Mouse (Mus musculus) CH12.LX (cell line): Measurements from ENCODE around the gene Pkn2. TPM values are rescaled to one million over a fixed set of nuclear protein-coding genes. Genes with fewer than 3 reads are reported as not detected.

Experiments used
- DNase-seq: peaks from one replicate; pipeline ENCODE4 v3.0.0-alpha.2; 2013; ENCODE audit errors: extremely low read depth
- H3K27ac ChIP-seq: 2 replicates; pipeline ENCODE4 v1.5.1; 2012; ENCODE audit warnings: low read depth, mild to moderate bottlenecking, control low read depth, moderate library complexity; ENCODE audit not compliant: insufficient read depth
- H3K27me3 ChIP-seq: replicated peaks from 2 replicates; pipeline ENCODE3; 2012; ENCODE audit warnings: inconsistent platforms
- H3K36me3 ChIP-seq, 2 experiments: replicated peaks in 1 of 2; 2 replicates each; pipeline versions ENCODE3 to v1.6.1; 2012; ENCODE audit warnings: inconsistent platforms in 1 of 2, low read length in 1 of 2, mild to moderate bottlenecking in 1 of 2, mixed read lengths in 1 of 2, moderate library complexity in 1 of 2; ENCODE audit not compliant: control insufficient read depth in 1 of 2, insufficient read depth in 1 of 2
- H3K4me1 ChIP-seq, 2 experiments: 2 replicates each; pipeline ENCODE4 v1.6.1; 2012; ENCODE audit warnings: inconsistent platforms in 1 of 2, moderate library complexity in 1 of 2; ENCODE audit not compliant: insufficient read depth in 2 of 2, control insufficient read depth in 1 of 2
- H3K4me2 ChIP-seq: 2 replicates; pipeline ENCODE4 v1.6.1; 2012; ENCODE audit warnings: low read depth, mild to moderate bottlenecking, control low read depth; ENCODE audit not compliant: poor library complexity, insufficient read depth, severe bottlenecking
- H3K4me3 ChIP-seq, 3 experiments: fragments of 150-350 bp in 1 of 3; sonication (generic) in 1 of 3; replicated peaks in 1 of 3; 2 replicates each; pipeline versions ENCODE3 to v1.5.1; 2011 to 2012; ENCODE audit warnings: low read depth in 2 of 3, low read length in 2 of 3, mild to moderate bottlenecking in 2 of 3, moderate library complexity in 2 of 3, control low read depth in 1 of 3, improper control_type of control experiment in 1 of 3, inconsistent platforms in 1 of 3, mixed read lengths in 1 of 3; ENCODE audit not compliant: poor library complexity in 1 of 3
- H3K79me2 ChIP-seq: replicated peaks from 2 replicates; pipeline ENCODE4 v1.6.1; 2012; ENCODE audit warnings: mild to moderate bottlenecking, moderate library complexity; ENCODE audit not compliant: control insufficient read depth, poor library complexity, insufficient read depth, severe bottlenecking; ENCODE audit errors: extremely low read depth
- H3K9ac ChIP-seq: 2 replicates; pipeline ENCODE4 v1.6.1; 2012; ENCODE audit warnings: low read depth, mild to moderate bottlenecking, control low read depth, moderate library complexity; ENCODE audit not compliant: insufficient read depth
- H3K9me3 ChIP-seq: replicated peaks from 2 replicates; pipeline ENCODE3; 2012; ENCODE audit warnings: low read length, inconsistent platforms, mixed read lengths
- BHLHE40 ChIP-seq: IDR thresholded peaks from 2 replicates; pipeline ENCODE4 v1.6.1; 2011; ENCODE audit warnings: mild to moderate bottlenecking, low read depth, low read length, improper control_type of control experiment
- CHD1 ChIP-seq: IDR thresholded peaks from 2 replicates; pipeline ENCODE4 v1.6.1; 2012; ENCODE audit warnings: low read depth, low read length, improper control_type of control experiment, inconsistent platforms
- CTCF ChIP-seq, 2 experiments: IDR thresholded peaks in 1 of 2; conservative IDR thresholded peaks in 1 of 2; 2 replicates each; pipeline ENCODE4 v1.5.1; 2011 to 2012; ENCODE audit warnings: low read depth in 2 of 2, low read length in 2 of 2, improper control_type of control experiment in 1 of 2, inconsistent platforms in 1 of 2, mild to moderate bottlenecking in 1 of 2, moderate library complexity in 1 of 2
- HCFC1 ChIP-seq: IDR thresholded peaks from 2 replicates; pipeline ENCODE4 v1.6.1; 2012; ENCODE audit warnings: low read depth, mild to moderate bottlenecking, inconsistent platforms, low read length, improper control_type of control experiment
- IRF4 ChIP-seq: IDR thresholded peaks from 2 replicates; pipeline ENCODE4 v1.6.1; 2014; ENCODE audit warnings: low read depth, mild to moderate bottlenecking, inconsistent platforms, low read length, improper control_type of control experiment
- JUN ChIP-seq: IDR thresholded peaks from 2 replicates; pipeline ENCODE4 v1.6.1; 2011; ENCODE audit warnings: low read depth, mild to moderate bottlenecking, low read length, improper control_type of control experiment, moderate library complexity; ENCODE audit not compliant: insufficient read depth
- MXI1 ChIP-seq: IDR thresholded peaks from 2 replicates; pipeline ENCODE4 v1.6.1; 2011; ENCODE audit warnings: mild to moderate bottlenecking, low read depth, low read length, improper control_type of control experiment
- RAD21 ChIP-seq: IDR thresholded peaks from 2 replicates; pipeline ENCODE4 v1.6.1; 2011; ENCODE audit warnings: low read depth, mild to moderate bottlenecking, low read length, improper control_type of control experiment, moderate library complexity
- RCOR1 ChIP-seq: conservative IDR thresholded peaks from 2 replicates; pipeline ENCODE4 v1.6.1; 2012; ENCODE audit warnings: low read depth, mild to moderate bottlenecking, inconsistent platforms, low read length, improper control_type of control experiment
- TBP ChIP-seq: conservative IDR thresholded peaks from 2 replicates; pipeline ENCODE4 v1.6.1; 2011; ENCODE audit warnings: low read depth, low read length, improper control_type of control experiment
- TCF12 ChIP-seq: IDR thresholded peaks from 2 replicates; pipeline ENCODE4 v1.6.1; 2014; ENCODE audit warnings: low read depth, mild to moderate bottlenecking, inconsistent platforms, low read length, improper control_type of control experiment
- USF1 ChIP-seq: IDR thresholded peaks from 2 replicates; pipeline ENCODE4 v1.6.1; 2014; ENCODE audit warnings: low read depth, mild to moderate bottlenecking, inconsistent platforms, low read length, improper control_type of control experiment
- ZC3H11A ChIP-seq: IDR thresholded peaks from 2 replicates; pipeline ENCODE4 v1.6.1; 2012; ENCODE audit warnings: low read depth, mild to moderate bottlenecking, inconsistent platforms, low read length, improper control_type of control experiment
- ZNF384 ChIP-seq: IDR thresholded peaks from 2 replicates; pipeline ENCODE4 v1.6.1; 2012; ENCODE audit warnings: low read depth, low read length, improper control_type of control experiment, inconsistent platforms
- dilution Hi-C: fragments of 300-500 bp; cut with MboI; formaldehyde crosslinking; loops from 2 replicates; pipeline ENCODE4 v1.14.3; 2020; ENCODE audit warnings: low sequenced_read_pairs; ENCODE audit not compliant: extremely low pct_unique_long_range_greater_than_20kb, extremely low pct_ligation_motif_present
- in situ Hi-C: fragments of 300-500 bp; cut with MboI; formaldehyde crosslinking; loops from 3 replicates; pipeline ENCODE4 v1.14.3; 2019; ENCODE audit warnings: low sequenced_read_pairs, low pct_ligation_motif_present, low pct_unique_long_range_greater_than_20kb, mixed read lengths
- polyA plus RNA-seq: library from polyadenylated mRNA; unstranded; fragments of >175 nt; gene quantifications from 2 replicates; pipeline ENCODE4 v1.2.1, GENCODE M21; 2012; ENCODE audit warnings: low read depth; ENCODE audit not compliant: insufficient read length
- total RNA-seq, 2 experiments: library from RNA; depleted of rRNA; stranded (reverse); fragments of 300-350 nt in 1 of 2; fragments of >200 nt in 1 of 2; gene quantifications; 2 replicates each; pipeline ENCODE4 v1.2.3; 2012 to 2014

Gene Pkn2
- total and polyA plus RNA-seq, 3 experiments = 39.5 to 54.3 (median 49.2) TPM

DNA sequence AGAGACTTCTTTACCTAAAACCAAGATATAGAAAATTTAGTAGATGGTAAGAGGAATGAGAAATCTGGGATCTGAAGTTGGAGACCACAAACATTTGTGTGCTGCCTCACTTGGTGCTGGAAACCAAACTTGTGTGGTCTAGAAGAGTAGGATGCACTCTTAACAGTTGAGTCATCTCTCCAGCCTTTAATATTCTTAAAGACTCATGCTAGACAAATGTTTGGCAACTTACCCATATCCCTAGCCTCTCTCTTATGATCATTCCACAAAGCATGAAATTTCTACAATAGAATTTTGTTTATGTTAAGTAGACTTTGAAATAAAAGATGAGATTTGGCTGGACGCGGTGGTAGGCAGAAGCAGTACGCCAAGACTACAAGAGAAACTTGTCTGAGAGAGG, 64.3 kb downstream of the Pkn2 start:
- Histone ChIP-seq H3K27me3 (no peaks in the 10 kb centered on the region), H3K36me3 (peaks cover 15 to 68% of the 10 kb centered on the region in 2 experiments), H3K79me2 (no peaks in the 10 kb centered on the region), H3K4me2 (no peak overlapping the region), H3K4me1 (no peaks in the 10 kb centered on the region), H3K4me3 (no peak overlapping the region), H3K9ac (no peak overlapping the region), H3K27ac (no peak overlapping the region), H3K9me3 (no peaks in the 10 kb centered on the region)
- dilution Hi-C loops (no loop called here), in situ Hi-C loops (no loop called here)
- no peak for DNase-seq
- no peak for TF ChIP-seq USF1
- no peak for TF ChIP-seq BHLHE40
- TF ChIP-seq RAD21 = no peak
- TF ChIP-seq ZC3H11A = no peak
- no peak for TF ChIP-seq CHD1
- TF ChIP-seq CTCF (conservative IDR thresholded peaks at IDR 0.05 in 1 of 2, IDR thresholded peaks at IDR 0.05 in 1 of 2; ENCODE audit: low read depth in 2 of 2, low read length in 2 of 2) = no peak
- no peak for TF ChIP-seq RCOR1
- no peak for TF ChIP-seq MXI1
- TF ChIP-seq TBP = no peak

DNA sequence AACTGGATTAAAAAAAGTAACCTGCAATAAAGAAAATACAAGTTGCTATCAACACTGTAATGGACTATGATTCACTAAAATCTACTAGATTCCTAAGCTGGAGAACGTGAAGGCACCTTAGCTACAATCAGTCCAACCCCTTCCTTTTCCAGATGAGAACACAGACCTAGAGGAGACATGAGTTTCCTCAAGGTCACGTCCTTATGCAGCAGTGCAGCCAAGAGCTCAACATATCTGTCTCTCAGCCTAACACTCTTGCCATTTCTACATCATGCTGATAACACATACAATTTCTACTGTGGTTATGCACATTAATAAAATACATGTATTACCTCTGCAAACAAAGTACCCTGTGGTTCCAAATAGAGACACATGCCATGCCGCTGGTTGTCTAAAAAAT, 70.2 kb downstream of the Pkn2 start:
- no peak overlapping the region for H3K27ac ChIP-seq
- no peaks in the 10 kb centered on the region for H3K9me3 ChIP-seq
- in situ Hi-C loops = no loop called here
- H3K27me3 ChIP-seq = no peaks in the 10 kb centered on the region
- H3K4me2 ChIP-seq = no peak overlapping the region
- dilution Hi-C loops = no loop called here
- no peak for DNase-seq
- TF ChIP-seq HCFC1 = no peak
- TF ChIP-seq, all 38 proteins: peak for 0
- Histone ChIP-seq H3K9ac (no peak overlapping the region), H3K36me3 (peaks cover 26 to 75% of the 10 kb centered on the region in 2 experiments), H3K79me2 (no peaks in the 10 kb centered on the region), H3K4me3 (no peak overlapping the region), H3K4me1 (no peaks in the 10 kb centered on the region)

DNA sequence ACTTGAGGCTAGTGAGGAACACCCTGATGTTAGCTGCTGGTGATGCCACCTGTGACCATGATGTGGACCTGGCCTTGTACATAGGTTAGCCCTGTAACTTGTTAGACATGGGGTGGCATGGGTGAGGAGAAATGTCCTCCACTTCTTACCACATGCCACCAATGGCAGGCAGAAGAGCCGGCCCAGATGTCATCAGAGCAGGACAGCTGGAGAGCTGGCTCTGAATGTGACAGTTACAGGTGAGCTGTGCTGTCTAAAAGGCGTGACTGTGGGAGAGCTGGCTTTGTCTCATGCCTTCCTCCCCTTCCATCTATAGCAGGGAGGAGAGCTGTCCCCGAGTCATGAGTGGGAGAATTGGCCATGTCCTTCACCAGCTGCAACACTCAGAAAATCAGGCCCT, 86.2 kb downstream of the Pkn2 start:
- H3K4me3 ChIP-seq = no peak overlapping the region
- H3K79me2 ChIP-seq = no peaks in the 10 kb centered on the region
- H3K27me3 ChIP-seq = no peaks in the 10 kb centered on the region
- dilution Hi-C loops = no loop called here
- H3K4me1 ChIP-seq = no peaks in the 10 kb centered on the region
- peaks cover 53 to 85% of the 10 kb centered on the region in 2 experiments for H3K36me3 ChIP-seq
- TF ChIP-seq RAD21 (no peak), IRF4 (no peak), MXI1 (no peak), RCOR1 (no peak), JUN (no peak), ZNF384 (no peak), TCF12 (no peak)
- H3K4me2 ChIP-seq = no peak overlapping the region
- no peak for DNase-seq
- H3K9ac ChIP-seq = no peak overlapping the region
- in situ Hi-C loops = no loop called here
- H3K9me3 ChIP-seq = no peaks in the 10 kb centered on the region
- H3K27ac ChIP-seq = no peak overlapping the region
